Mouse (Mus musculus) adrenal gland, postnatal 10 days (tissue): ENCODE data around the gene Zdhhc8. TPM values are rescaled to one million over a fixed set of nuclear protein-coding genes. Genes with fewer than 3 reads are reported as not detected.

Experiments used
- DNase-seq: peaks from one replicate; pipeline ENCODE4 v3.0.0; 2021; ENCODE audit warnings: mixed read lengths
- total RNA-seq, 2 experiments: library from RNA; stranded (reverse); gene quantifications; 2 replicates each; pipeline ENCODE4 v1.2.3; 2021

Zdhhc8 gene
- total RNA-seq, 2 experiments from 2014 or later, result 18.9 to 20.5 TPM

GRCm38 (mm10) chr16:18231047-18231446 lies 3.9 kb downstream of the Zdhhc8 start:
- no peak for DNase-seq

GRCm38 (mm10) chr16:18230617-18231016 lies 4.3 kb downstream of the Zdhhc8 start:
- DNase-seq, result no peak

- peak; percentile 35 for DNase-seq
Observed at GRCm38 (mm10) chr16:18229622-18230021, 5.3 kb downstream of the Zdhhc8 start.

GRCm38 (mm10) chr16:18228856-18229255 lies 6.1 kb downstream of the Zdhhc8 start:
- no peak for DNase-seq

GRCm38 (mm10) chr16:18227897-18228422 lies 7.0 kb downstream of the Zdhhc8 start:
- DNase-seq, result no peak

GRCm38 (mm10) chr16:18227187-18227586 lies 7.7 kb downstream of the Zdhhc8 start:
- DNase-seq, result no peak

GRCm38 (mm10) chr16:18222188-18222587 lies 12.7 kb downstream of the Zdhhc8 start:
- no peak for DNase-seq

GRCm38 (mm10) chr16:18221543-18221898 lies 13.4 kb downstream of the Zdhhc8 start:
- DNase-seq, result no peak

- no peak for DNase-seq
Observed at GRCm38 (mm10) chr16:18220856-18221542, 13.9 kb downstream of the Zdhhc8 start.

- DNase-seq, result peak; percentile 64
Observed at GRCm38 (mm10) chr16:18220001-18220400, 14.9 kb downstream of the Zdhhc8 start.

- DNase-seq, result no peak
Observed at GRCm38 (mm10) chr16:18218580-18218996, 16.3 kb downstream of the Zdhhc8 start.

GRCm38 (mm10) chr16:18217579-18217978 lies 17.4 kb downstream of the Zdhhc8 start, which contains the start of gene Ccdc188:
Ccdc188 (plus strand) TSS chr16:18217879.
- no peak for DNase-seq

- DNase-seq, result no peak
Observed at GRCm38 (mm10) chr16:18214858-18215257, 20.1 kb downstream of the Zdhhc8 start.

- no peak for DNase-seq
Observed at GRCm38 (mm10) chr16:18213689-18214088, 21.2 kb downstream of the Zdhhc8 start.

- DNase-seq, result peak; percentile 93
Observed at GRCm38 (mm10) chr16:18211417-18212171, 23.3 kb downstream of the Zdhhc8 start.

- peak; percentile 83 for DNase-seq
Observed at GRCm38 (mm10) chr16:18210701-18211416, 24.1 kb downstream of the Zdhhc8 start.

- no peak for DNase-seq
Observed at GRCm38 (mm10) chr16:18203430-18204091, 31.4 kb downstream of the Zdhhc8 start.

GRCm38 (mm10) chr16:18202061-18202460 lies 32.9 kb downstream of the Zdhhc8 start:
- no peak for DNase-seq

GRCm38 (mm10) chr16:18201620-18202019 lies 33.3 kb downstream of the Zdhhc8 start:
- DNase-seq, result no peak

GRCm38 (mm10) chr16:18200062-18200461 lies 34.9 kb downstream of the Zdhhc8 start:
- no peak for DNase-seq

- DNase-seq, result no peak
Observed at GRCm38 (mm10) chr16:18198365-18199098, 36.4 kb downstream of the Zdhhc8 start.
